Mouse (Mus musculus): ENCODE results near the gene Ifitm2. TPM values are rescaled to one million over a fixed set of nuclear protein-coding genes. Genes with fewer than 3 reads are reported as not detected.

Gene Ifitm2
- total and polyA plus RNA-seq, 3 experiments, result 213 to 317 TPM; not detected in 1

DNA sequence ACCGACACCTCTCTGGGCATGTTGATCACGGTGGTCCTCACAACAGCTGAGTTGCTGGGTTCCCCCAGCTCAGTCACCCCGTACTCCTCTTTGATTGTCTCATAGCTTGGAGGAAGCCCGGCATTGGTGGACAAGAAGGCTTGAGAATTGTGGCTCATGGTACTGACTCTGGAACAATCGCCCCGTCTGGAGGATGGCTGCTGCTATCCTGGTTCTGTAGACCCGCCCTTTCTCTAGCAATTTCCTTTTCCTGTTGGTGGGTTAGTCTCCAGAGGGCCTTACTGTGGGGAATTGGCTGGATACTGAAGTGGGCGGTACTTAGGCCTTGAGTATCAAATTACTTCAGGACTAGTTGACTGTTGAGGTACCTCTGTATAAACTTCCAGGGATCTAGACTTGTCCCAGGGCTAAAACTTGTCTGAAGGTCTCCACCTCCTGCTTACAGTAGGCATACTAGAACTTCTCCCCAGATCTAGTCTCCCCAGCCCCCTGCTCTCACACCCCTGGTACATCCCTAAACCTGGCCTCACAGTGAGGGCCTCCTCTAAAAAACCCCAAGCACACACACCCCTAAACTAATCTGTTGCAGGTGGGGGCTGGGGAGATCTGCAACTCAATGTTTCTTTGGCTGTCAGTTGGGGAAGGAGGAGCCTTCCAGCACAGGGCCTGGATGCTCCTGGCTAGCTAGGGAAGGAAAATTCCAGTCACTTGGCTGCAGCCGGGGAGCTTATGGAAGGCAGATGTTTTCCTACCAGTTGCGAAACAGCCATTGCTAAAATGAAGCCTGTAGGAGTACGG, at the start of gene Ifitm2, which contains the start of gene Gm45717 (continued):
- TF ChIP-seq MEF2A (IDR thresholded peaks at IDR 0.05; ENCODE audit: extremely low read depth, insufficient replicate concordance, low read depth, low read length, poor library complexity, severe bottlenecking), result no peak
- TF ChIP-seq CTCF (IDR thresholded peaks at IDR 0.05 in 2 of 3, conservative IDR thresholded peaks at IDR 0.05 in 1 of 3; ENCODE audit: control insufficient read depth in 1 of 3, insufficient read depth in 1 of 3, low read depth in 2 of 3, low read length in 3 of 3, poor library complexity in 1 of 3, severe bottlenecking in 1 of 3), result no peak
- peak; percentile 68 for TF ChIP-seq MAX (IDR thresholded peaks at IDR 0.05; ENCODE audit: low read length)
- TF ChIP-seq ZC3H11A (IDR thresholded peaks at IDR 0.05; ENCODE audit: low read depth, low read length), result no peak

DNA sequence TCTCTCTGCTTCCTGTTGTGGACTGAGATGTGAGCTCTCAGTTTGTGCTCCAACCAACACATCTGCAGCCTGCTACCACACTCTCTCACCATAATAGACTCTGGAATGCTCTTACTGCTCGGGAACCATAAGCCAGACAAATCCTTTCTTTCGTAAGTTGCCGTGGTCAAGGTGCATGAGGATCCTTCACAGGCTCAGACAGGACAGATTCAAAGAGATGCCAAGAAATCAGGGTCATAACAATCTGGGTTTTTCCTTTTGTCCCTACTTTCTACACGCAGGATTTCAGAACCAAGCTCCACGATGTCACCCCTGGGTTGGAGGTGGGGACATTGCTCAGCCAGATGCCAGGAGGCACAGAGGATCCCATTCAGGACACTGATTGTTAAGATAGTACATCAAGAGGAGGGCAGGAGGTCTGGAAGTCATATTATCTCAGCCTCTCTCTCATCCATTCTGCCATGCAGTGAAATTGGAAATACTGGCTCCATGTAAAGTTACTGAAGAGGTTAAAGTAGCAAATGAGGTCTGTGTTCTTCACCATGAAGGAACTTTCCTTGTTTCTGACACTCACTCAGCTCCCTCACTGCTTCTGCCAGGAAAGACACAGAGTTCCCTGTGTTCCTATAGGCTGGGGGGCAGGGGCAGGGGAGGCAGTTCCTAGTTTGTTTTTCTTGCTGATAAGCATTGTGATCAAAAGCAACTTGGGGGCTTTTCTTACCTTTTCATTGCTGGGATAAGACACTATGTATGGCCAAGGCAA, 47.6 kb upstream of the Ifitm2 start:
- peaks cover 0 to 7% of the 10 kb centered on the region in 2 experiments; a peak in 1 of 4 replicates for H3K4me1 ChIP-seq (ENCODE audit: control insufficient read depth in 1 of 2, insufficient read depth in 2 of 2, low read length in 2 of 2)
- no peaks in the 10 kb centered on the region for H3K9me3 ChIP-seq (replicated peaks; ENCODE audit: insufficient read depth, low read length)
- H3K9ac ChIP-seq (ENCODE audit: control insufficient read depth, low read depth, low read length, poor library complexity, severe bottlenecking), result no peak overlapping the region
- TF ChIP-seq POLR2AphosphoS2 (IDR thresholded peaks at IDR 0.05; ENCODE audit: low read length), result no peak
- TF ChIP-seq SIN3A (IDR thresholded peaks at IDR 0.05; ENCODE audit: low read length), result no peak
- TF ChIP-seq USF1 (IDR thresholded peaks at IDR 0.05; ENCODE audit: low read depth, low read length), result no peak
- H3K4me3 ChIP-seq (ENCODE audit: control insufficient read depth in 1 of 2, insufficient read depth in 1 of 2, low read depth in 2 of 2, low read length in 2 of 2), result no peak overlapping the region
- no peaks in the 10 kb centered on the region for H3K79me2 ChIP-seq (ENCODE audit: control insufficient read depth, insufficient read depth, low read length, poor library complexity)
- no peak for DNase-seq (ENCODE audit: low read depth, low spot score)
- peaks cover 0 to 3% of the 10 kb centered on the region in 2 experiments; a peak in 2 of 4 replicates for H3K27me3 ChIP-seq (ENCODE audit: control insufficient read depth in 1 of 2, insufficient read depth in 2 of 2, low read length in 2 of 2)
- H3K36me3 ChIP-seq (ENCODE audit: control insufficient read depth in 1 of 2, insufficient read depth in 2 of 2, low read length in 2 of 2), result no peaks in the 10 kb centered on the region
- H3K27ac ChIP-seq (ENCODE audit: control insufficient read depth, low read depth, low read length), result no peak overlapping the region

DNA sequence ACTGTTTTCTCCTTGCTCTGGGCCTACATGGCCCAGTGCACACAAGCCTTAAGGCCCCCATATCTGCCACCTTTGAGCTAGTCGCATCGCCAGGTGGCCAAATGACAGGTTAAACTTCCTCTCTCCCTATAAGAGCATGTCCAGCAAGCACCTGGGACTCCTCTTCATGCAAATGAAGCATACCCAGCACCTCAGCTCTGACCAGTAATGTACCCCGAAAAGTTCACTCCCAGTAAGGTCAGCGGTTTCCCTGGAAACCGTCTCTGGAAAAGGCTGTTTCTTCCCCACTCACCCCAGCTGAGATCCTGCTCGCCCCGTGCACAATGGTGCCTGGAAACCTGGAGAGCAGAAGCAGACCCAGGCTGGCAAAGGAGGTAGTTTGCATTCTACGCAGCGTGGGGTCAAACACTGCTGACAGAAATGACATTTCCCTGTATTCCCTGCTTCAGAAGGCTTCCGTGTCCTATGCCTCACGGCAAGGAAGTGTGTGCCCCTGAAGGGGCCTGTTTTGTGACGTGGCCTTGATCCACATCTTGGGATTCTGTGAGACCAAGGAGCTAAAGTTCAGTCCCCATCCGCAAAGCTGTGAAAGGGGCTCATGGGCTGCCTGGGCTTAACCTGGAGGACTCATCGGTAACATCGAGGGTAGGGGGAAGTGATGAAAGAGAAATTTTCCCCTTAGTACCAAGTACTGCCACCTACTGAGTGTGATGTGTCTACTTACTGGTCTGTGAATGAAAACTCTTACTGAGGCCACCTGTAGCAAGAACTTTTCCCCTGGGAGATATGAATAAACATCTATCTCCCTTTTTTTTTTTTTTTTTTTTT, 45.3 kb upstream of the Ifitm2 start:
- Histone ChIP-seq H3K9me3 (replicated peaks; ENCODE audit: insufficient read depth, low read length) (no peaks in the 10 kb centered on the region), H3K27me3 (ENCODE audit: control insufficient read depth in 1 of 2, insufficient read depth in 2 of 2, low read length in 2 of 2) (peaks cover 0 to 3% of the 10 kb centered on the region in 2 experiments; a peak in 2 of 4 replicates), H3K4me3 (ENCODE audit: control insufficient read depth in 1 of 2, insufficient read depth in 1 of 2, low read depth in 2 of 2, low read length in 2 of 2) (no peak overlapping the region), H3K4me1 (ENCODE audit: control insufficient read depth in 1 of 2, insufficient read depth in 2 of 2, low read length in 2 of 2) (no peaks in the 10 kb centered on the region), H3K36me3 (ENCODE audit: control insufficient read depth in 1 of 2, insufficient read depth in 2 of 2, low read length in 2 of 2) (no peaks in the 10 kb centered on the region), H3K27ac (ENCODE audit: control insufficient read depth, low read depth, low read length) (no peak overlapping the region), H3K79me2 (ENCODE audit: control insufficient read depth, insufficient read depth, low read length, poor library complexity) (no peaks in the 10 kb centered on the region), H3K9ac (ENCODE audit: control insufficient read depth, low read depth, low read length, poor library complexity, severe bottlenecking) (no peak overlapping the region)
- no peak for DNase-seq (ENCODE audit: low read depth, low spot score)
- no peak for TF ChIP-seq USF1 (IDR thresholded peaks at IDR 0.05; ENCODE audit: low read depth, low read length)
